Mouse (Mus musculus): ENCODE measurements at regions not wholly inside any gene's neighbourhood (a gene's known extent, or its start where the extent isn't known, plus 50 kb on each side); places are given as distances from the start of the nearest gene placed in this dataset.

- TF ChIP-seq CTCF (IDR thresholded peaks at IDR 0.05; ENCODE audit: borderline replicate concordance, insufficient read depth, low read length) (no peak), POLR2A (IDR thresholded peaks at IDR 0.05; ENCODE audit: low read depth, low read length) (no peak)
Measured at GRCm38 (mm10) chr16:55537548-55537947, 239.8 kb upstream of the Zpld1 start.
